Mouse (Mus musculus): ENCODE results near the gene Pgs1. TPM values are rescaled to one million over a fixed set of nuclear protein-coding genes. Genes with fewer than 3 reads are reported as not detected.

Pgs1 gene
- polyA plus RNA-seq, 1 experiment from 2014 or later: 37.5 TPM

DNA sequence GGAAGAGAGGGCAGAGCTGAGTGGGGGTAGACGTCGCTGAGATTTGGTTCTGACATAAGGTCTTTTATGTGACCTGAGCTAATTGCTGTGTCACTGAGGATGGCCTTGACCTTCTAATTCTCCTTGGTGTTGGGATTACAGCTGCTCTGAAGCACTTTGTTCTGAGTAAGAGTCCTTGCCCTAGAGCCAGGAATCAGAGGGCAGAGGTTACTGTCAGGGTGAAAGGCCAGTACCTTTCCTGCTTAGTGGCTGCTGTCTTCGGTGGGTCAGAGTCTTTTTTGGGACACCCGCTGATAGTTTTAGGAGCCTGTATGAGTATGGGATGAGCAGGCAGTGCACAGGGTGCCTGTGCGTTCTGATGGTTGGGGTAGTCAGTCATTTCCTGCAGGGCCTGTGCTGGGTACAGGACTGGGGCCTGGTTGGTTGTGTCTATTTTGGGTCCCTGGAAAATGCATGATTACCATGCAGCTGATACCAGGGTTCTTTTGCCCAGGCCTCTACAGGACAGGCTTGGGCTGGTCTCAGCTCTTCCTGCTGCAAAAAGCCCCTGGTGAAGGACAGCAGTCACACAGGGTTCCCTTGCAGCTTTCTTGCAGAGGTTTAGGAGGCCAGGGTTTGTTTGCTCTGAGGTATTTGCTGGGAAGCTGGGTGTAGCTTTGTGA lies 22.2 kb downstream of the Pgs1 start:
- no peaks in the 10 kb centered on the region for H3K9me3 ChIP-seq (ENCODE audit: low read length)
- no peak overlapping the region for H3K27ac ChIP-seq (ENCODE audit: low read length)
- WGBS: 51% methylated on average over 5 of the region's 5 CpGs
- H3K36me3 ChIP-seq (ENCODE audit: insufficient read depth, low read length): peaks cover 22% of the 10 kb centered on the region
- H3K4me1 ChIP-seq (ENCODE audit: insufficient read depth, low read length): peaks cover 65% of the 10 kb centered on the region
- H3K9ac ChIP-seq (replicated peaks; ENCODE audit: low read length): no peak overlapping the region
- H3K27me3 ChIP-seq (ENCODE audit: insufficient read depth, low read length): no peaks in the 10 kb centered on the region
- H3K4me2 ChIP-seq (replicated peaks; ENCODE audit: low read depth, low read length): no peak overlapping the region
- no peak for ATAC-seq (ENCODE audit: low FRiP score, low TSS enrichment)
- no peak overlapping the region for H3K4me3 ChIP-seq (ENCODE audit: low read length)

DNA sequence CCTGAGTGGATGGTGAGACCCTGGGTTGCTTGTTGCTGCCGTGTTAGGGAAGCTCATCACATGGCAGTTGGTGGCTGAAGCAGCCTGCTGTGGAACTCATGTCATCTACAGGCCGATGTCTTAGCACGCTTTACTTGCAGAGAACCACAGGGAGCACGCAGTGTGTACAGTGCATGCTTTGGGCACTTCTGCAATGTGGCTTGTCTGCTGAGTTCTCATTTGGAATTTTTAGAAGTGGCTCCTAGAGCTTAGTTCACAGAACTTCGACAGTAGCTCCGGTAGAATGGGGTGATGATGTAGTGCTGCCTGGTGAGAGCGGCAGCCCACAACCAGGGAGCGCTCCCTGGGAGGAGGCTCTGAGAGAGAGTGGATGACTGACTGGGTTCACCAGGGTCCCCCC lies 22.8 kb downstream of the Pgs1 start:
- no peak overlapping the region for H3K4me2 ChIP-seq (replicated peaks; ENCODE audit: low read depth, low read length)
- no peak for ATAC-seq (ENCODE audit: low FRiP score, low TSS enrichment)
- H3K27ac ChIP-seq (ENCODE audit: low read length): no peak overlapping the region
- no peak overlapping the region for H3K4me3 ChIP-seq (ENCODE audit: low read length)
- H3K36me3 ChIP-seq (ENCODE audit: insufficient read depth, low read length): peaks cover 19% of the 10 kb centered on the region
- peaks cover 60% of the 10 kb centered on the region for H3K4me1 ChIP-seq (ENCODE audit: insufficient read depth, low read length)
- H3K9me3 ChIP-seq (ENCODE audit: low read length): no peaks in the 10 kb centered on the region
- WGBS: 78% methylated on average over 8 of the region's 8 CpGs
- no peak overlapping the region for H3K9ac ChIP-seq (replicated peaks; ENCODE audit: low read length)
- no peaks in the 10 kb centered on the region for H3K27me3 ChIP-seq (ENCODE audit: insufficient read depth, low read length)

DNA sequence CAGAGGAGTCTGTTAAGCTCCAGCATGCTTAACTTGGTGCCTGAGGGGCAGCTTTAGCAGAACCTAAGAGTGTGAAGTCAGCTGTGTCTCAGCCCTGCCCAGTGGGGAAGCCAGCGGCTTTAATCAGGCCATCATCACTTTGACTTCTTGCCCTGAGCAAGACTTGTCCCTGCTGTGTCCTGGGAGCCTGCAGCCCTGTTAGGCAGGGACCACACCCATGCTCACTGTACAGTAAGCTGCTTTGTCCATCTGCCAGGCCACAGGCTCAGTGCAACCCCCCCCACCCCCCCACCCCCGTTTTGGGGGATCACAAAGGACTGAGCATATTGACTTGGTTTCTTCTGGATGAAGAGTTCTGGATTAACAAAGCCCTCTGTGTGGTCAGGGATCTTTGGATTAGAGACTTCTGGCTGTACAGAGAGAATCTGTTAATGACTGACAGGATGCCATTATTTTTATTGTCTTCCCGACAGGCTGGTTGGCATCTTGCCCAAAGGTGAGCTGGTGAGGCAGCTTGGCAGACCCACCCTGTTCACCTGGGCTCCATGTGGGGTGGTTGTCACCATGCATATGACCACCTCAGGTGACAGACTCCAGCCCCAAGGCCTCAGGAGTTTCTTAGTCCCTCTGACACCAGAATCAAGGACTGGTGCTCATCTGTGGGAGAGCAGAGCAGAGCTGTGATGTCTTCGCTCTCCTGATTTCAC lies 23.9 kb downstream of the Pgs1 start:
- H3K27me3 ChIP-seq (ENCODE audit: insufficient read depth, low read length): no peaks in the 10 kb centered on the region
- ATAC-seq (ENCODE audit: low FRiP score, low TSS enrichment): peak; percentile 43; the same call in 1 of the 2 replicates
- H3K4me1 ChIP-seq (ENCODE audit: insufficient read depth, low read length): peaks cover 48% of the 10 kb centered on the region
- H3K4me3 ChIP-seq (ENCODE audit: low read length): no peak overlapping the region
- no peak overlapping the region for H3K4me2 ChIP-seq (replicated peaks; ENCODE audit: low read depth, low read length)
- peak overlapping the region; percentile 54; the same call in 1 of the 2 replicates for H3K27ac ChIP-seq (ENCODE audit: low read length)
- H3K36me3 ChIP-seq (ENCODE audit: insufficient read depth, low read length): peaks cover 17% of the 10 kb centered on the region
- 45% methylated on average over 4 of the region's 4 CpGs for WGBS
- peak overlapping the region; percentile 3; the same call in 1 of the 2 replicates for H3K9ac ChIP-seq (replicated peaks; ENCODE audit: low read length)
- no peaks in the 10 kb centered on the region for H3K9me3 ChIP-seq (ENCODE audit: low read length)

DNA sequence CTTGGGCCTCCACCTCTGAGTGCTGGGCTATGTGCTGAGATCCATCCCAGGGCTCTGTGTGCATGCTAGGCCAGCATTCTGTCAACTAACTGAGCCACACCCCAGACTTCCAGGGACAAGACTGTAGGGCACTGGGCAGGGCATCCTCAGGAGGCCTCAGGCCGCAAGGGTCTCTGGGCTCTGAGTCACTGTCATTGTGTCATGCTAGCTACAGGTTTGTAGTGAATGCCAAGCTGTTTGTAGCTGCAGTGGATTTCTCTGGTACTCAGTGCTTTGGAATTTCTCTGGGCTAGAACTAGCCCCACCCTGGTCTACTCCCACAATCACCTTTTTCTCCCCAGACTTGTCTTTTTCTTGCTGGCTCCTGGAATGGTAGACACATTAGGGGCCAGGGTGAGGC lies 26.5 kb downstream of the Pgs1 start:
- Histone ChIP-seq H3K4me1 (ENCODE audit: insufficient read depth, low read length) (peaks cover 41% of the 10 kb centered on the region), H3K36me3 (ENCODE audit: insufficient read depth, low read length) (0 out of 2 replicates have a peak, but pooled peaks cover 6% of the 10 kb centered on the region), H3K27ac (ENCODE audit: low read length) (no peak overlapping the region), H3K27me3 (ENCODE audit: insufficient read depth, low read length) (no peaks in the 10 kb centered on the region), H3K9me3 (ENCODE audit: low read length) (no peaks in the 10 kb centered on the region), H3K4me2 (replicated peaks; ENCODE audit: low read depth, low read length) (no peak overlapping the region), H3K9ac (replicated peaks; ENCODE audit: low read length) (no peak overlapping the region), H3K4me3 (ENCODE audit: low read length) (no peak overlapping the region)
- no peak for ATAC-seq (ENCODE audit: low FRiP score, low TSS enrichment)
- 88% methylated on average over 1 of the region's 1 CpGs for WGBS

DNA sequence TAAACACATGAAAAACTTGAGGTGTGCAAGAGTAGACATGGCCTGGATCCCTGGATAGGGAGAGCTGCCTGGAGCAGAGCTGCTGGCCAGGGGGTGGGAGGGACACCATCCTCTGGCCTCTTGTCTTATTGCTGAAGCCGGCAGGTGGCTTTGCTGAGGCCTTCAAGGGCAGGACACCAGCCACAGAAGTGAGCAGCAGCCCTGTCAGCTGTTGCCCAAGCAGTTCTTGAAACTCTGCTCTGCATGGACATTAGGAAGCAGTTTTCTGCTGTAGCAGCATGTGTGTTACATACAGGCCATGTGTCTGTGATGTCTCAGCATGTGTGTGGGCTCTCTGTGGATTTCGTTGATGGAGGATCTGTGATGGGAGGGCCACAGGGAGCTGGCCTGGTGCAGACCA lies 27.2 kb downstream of the Pgs1 start:
- no peak for ATAC-seq (ENCODE audit: low FRiP score, low TSS enrichment)
- no peaks in the 10 kb centered on the region for H3K27me3 ChIP-seq (ENCODE audit: insufficient read depth, low read length)
- no peaks in the 10 kb centered on the region for H3K9me3 ChIP-seq (ENCODE audit: low read length)
- H3K9ac ChIP-seq (replicated peaks; ENCODE audit: low read length): no peak overlapping the region
- peaks cover 13% of the 10 kb centered on the region for H3K36me3 ChIP-seq (ENCODE audit: insufficient read depth, low read length)
- peaks cover 33% of the 10 kb centered on the region for H3K4me1 ChIP-seq (ENCODE audit: insufficient read depth, low read length)
- no peak overlapping the region for H3K27ac ChIP-seq (ENCODE audit: low read length)
- WGBS: 74% methylated on average over 2 of the region's 2 CpGs
- no peak overlapping the region for H3K4me2 ChIP-seq (replicated peaks; ENCODE audit: low read depth, low read length)
- no peak overlapping the region for H3K4me3 ChIP-seq (ENCODE audit: low read length)

DNA sequence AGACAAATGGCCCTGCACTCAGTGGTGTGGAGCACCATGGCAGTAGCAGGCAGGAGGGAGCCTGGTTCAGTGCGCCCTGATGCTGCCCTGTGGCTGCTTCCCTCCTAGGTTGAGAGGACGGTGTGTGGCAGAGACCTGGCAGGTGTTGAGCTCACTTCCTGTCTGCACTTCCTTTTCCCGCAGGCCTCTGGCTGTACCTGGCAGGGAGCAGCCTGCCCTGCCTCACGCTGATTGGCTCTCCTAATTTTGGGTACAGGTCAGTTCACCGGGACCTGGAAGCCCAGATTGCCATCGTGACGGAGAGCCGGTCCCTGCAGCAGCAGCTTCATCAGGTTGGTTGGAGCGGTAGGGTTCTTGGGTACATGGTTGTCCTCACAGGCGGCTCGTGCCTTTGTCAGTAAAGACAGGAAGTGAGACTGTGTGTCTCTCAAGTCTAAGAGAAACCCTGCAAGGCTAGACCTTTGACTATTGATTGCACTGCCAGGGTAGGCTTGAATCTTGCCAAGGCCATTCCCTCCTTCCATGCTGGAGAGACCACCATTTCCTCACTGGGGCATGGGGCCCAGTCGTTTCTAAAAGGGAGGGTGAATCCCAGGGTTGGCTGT lies 28.4 kb downstream of the Pgs1 start:
- H3K27ac ChIP-seq (ENCODE audit: low read length): no peak overlapping the region
- H3K4me3 ChIP-seq (ENCODE audit: low read length): no peak overlapping the region
- no peaks in the 10 kb centered on the region for H3K9me3 ChIP-seq (ENCODE audit: low read length)
- H3K27me3 ChIP-seq (ENCODE audit: insufficient read depth, low read length): no peaks in the 10 kb centered on the region
- no peak overlapping the region for H3K9ac ChIP-seq (replicated peaks; ENCODE audit: low read length)
- ATAC-seq (ENCODE audit: low FRiP score, low TSS enrichment): no peak
- peaks cover 22% of the 10 kb centered on the region for H3K4me1 ChIP-seq (ENCODE audit: insufficient read depth, low read length)
- no peak overlapping the region for H3K4me2 ChIP-seq (replicated peaks; ENCODE audit: low read depth, low read length)
- peaks cover 19% of the 10 kb centered on the region for H3K36me3 ChIP-seq (ENCODE audit: insufficient read depth, low read length)
- WGBS: 80% methylated on average over 12 of the region's 12 CpGs

DNA sequence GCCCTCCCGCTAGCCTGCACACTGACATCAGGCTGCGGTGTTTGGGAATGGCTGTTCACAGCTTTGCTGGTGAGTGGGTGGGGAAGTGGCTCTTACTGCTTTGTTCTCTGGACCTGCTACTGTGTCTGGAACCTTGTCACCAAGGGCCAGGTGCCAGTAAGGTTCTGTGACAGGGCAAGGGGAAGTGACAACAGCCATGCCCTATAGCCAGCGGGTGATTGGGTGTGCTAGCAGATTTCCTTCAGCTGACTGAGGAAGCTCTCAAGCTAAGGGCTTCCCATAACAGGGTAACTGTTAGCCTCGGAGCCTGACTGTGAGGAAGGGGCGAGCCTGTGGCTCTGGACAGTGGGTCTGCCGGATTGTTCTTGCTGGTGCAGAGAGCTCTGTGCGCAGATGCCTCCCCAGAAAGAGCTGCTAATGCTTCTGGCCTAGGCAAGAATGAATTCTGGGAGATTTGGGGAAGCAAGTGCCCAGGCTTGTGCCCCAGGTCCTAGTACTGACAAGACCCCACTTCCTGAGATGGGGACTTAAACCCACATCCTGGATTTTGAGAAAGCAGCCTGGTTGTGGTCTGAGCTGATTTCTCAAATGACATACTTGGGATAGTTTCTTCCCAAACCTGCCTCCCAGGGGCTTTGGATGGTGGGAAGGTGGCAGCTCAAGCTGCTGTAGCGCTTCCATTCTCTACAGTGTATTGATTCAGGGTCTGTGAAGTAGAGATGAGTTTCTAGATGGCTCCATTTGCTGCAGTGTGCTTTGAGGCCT lies 29.5 kb downstream of the Pgs1 start:
- no peak for ATAC-seq (ENCODE audit: low FRiP score, low TSS enrichment)
- no peak overlapping the region for H3K4me3 ChIP-seq (ENCODE audit: low read length)
- no peak overlapping the region for H3K4me2 ChIP-seq (replicated peaks; ENCODE audit: low read depth, low read length)
- H3K9ac ChIP-seq (replicated peaks; ENCODE audit: low read length): no peak overlapping the region
- 0 out of 2 replicates have a peak, but pooled peaks cover 12% of the 10 kb centered on the region for H3K4me1 ChIP-seq (ENCODE audit: insufficient read depth, low read length)
- WGBS: 91% methylated on average over 8 of the region's 8 CpGs
- H3K9me3 ChIP-seq (ENCODE audit: low read length): no peaks in the 10 kb centered on the region
- no peak overlapping the region for H3K27ac ChIP-seq (ENCODE audit: low read length)
- H3K27me3 ChIP-seq (ENCODE audit: insufficient read depth, low read length): no peaks in the 10 kb centered on the region
- H3K36me3 ChIP-seq (ENCODE audit: insufficient read depth, low read length): peaks cover 30% of the 10 kb centered on the region

DNA sequence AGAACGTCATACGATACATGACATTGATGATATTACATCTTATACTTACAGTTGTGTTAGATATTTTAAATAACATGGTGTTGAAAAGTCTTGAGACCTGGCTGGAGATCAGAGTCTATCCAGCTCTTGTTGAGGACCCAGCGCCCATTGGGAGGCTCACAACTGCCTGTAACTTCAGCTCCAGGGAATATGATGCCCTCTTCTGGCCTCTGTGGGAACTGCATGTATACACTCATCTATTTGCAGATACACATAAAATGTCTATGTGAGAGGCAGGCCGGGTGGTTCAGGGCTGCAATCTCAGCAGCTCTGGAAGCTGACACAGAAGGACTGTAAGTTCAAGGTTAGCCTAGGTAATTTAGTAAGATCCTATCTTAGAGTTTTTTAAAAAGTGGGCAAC lies 32.2 kb downstream of the Pgs1 start:
- H3K9me3 ChIP-seq (ENCODE audit: low read length): no peaks in the 10 kb centered on the region
- H3K27me3 ChIP-seq (ENCODE audit: insufficient read depth, low read length): no peaks in the 10 kb centered on the region
- peaks cover 4% of the 10 kb centered on the region for H3K4me1 ChIP-seq (ENCODE audit: insufficient read depth, low read length)
- no peak overlapping the region for H3K4me3 ChIP-seq (ENCODE audit: low read length)
- H3K4me2 ChIP-seq (replicated peaks; ENCODE audit: low read depth, low read length): no peak overlapping the region
- peaks cover 39% of the 10 kb centered on the region for H3K36me3 ChIP-seq (ENCODE audit: insufficient read depth, low read length)
- no peak overlapping the region for H3K9ac ChIP-seq (replicated peaks; ENCODE audit: low read length)
- ATAC-seq (ENCODE audit: low FRiP score, low TSS enrichment): no peak
- 96% methylated on average over 4 of the region's 4 CpGs for WGBS
- H3K27ac ChIP-seq (ENCODE audit: low read length): no peak overlapping the region

DNA sequence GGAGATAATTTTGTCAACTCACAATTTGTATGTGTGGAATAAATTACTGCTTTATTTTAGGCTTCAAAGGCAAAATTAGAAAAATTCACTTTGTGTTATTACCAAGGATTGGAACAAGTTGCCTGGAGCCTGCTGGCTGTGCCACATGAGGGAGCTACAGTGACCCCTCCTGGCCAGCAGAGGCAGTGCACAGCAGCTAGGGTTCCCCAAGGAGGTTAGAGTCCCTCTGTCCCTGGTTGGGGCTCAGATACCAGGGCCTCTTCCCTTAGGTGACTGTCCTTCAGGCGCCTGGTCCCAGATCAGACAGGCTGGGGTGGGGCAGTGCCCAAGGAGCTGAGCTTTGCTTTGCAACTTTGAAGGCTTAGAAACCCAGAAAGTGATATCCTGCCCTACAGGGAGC lies 35.7 kb downstream of the Pgs1 start:
- H3K4me1 ChIP-seq (ENCODE audit: insufficient read depth, low read length): peaks cover 19% of the 10 kb centered on the region
- H3K36me3 ChIP-seq (ENCODE audit: insufficient read depth, low read length): peaks cover 40% of the 10 kb centered on the region
- H3K27me3 ChIP-seq (ENCODE audit: insufficient read depth, low read length): no peaks in the 10 kb centered on the region
- ATAC-seq (ENCODE audit: low FRiP score, low TSS enrichment): no peak
- no peak overlapping the region for H3K27ac ChIP-seq (ENCODE audit: low read length)
- WGBS: 46% methylated on average over 1 of the region's 1 CpGs
- H3K9me3 ChIP-seq (ENCODE audit: low read length): no peaks in the 10 kb centered on the region
- no peak overlapping the region for H3K4me2 ChIP-seq (replicated peaks; ENCODE audit: low read depth, low read length)
- H3K4me3 ChIP-seq (ENCODE audit: low read length): no peak overlapping the region
- no peak overlapping the region for H3K9ac ChIP-seq (replicated peaks; ENCODE audit: low read length)
